Mouse (Mus musculus): Measurements from ENCODE around the gene Gtf3c2. TPM values are rescaled to one million over a fixed set of nuclear protein-coding genes. Genes with fewer than 3 reads are reported as not detected.

Gene Gtf3c2
- polyA plus RNA-seq, 1 experiment: 94.6 TPM

- peak in 1 of 2 experiments; percentile 40 for DNase-seq
- 16% methylated on average over 13 of the region's 13 CpGs for WGBS
- H3K27ac ChIP-seq (ENCODE audit: insufficient read depth, low read length): peak overlapping the region; percentile 26; the same call in 1 of the 2 replicates
- H3K4me1 ChIP-seq (ENCODE audit: control insufficient read depth, insufficient read depth, low read length): no peaks in the 10 kb centered on the region
- TF ChIP-seq POLR2A (IDR thresholded peaks at IDR 0.05; ENCODE audit: borderline replicate concordance, insufficient read depth, low read length) (peak; percentile 31; the same call in 1 of the 2 replicates), CTCF (IDR thresholded peaks at IDR 0.05; ENCODE audit: borderline replicate concordance, insufficient read depth, low read depth, low read length) (no peak)
- H3K27me3 ChIP-seq (ENCODE audit: control insufficient read depth, insufficient read depth, low read length): no peaks in the 10 kb centered on the region
- peak overlapping the region; percentile 70 for H3K4me3 ChIP-seq (replicated peaks; ENCODE audit: insufficient read depth, low read depth, low read length)
These were observed 21.2 kb upstream of the Gtf3c2 start for GRCm38 (mm10) chr5:31201042-31201741.

- Histone ChIP-seq H3K27me3 (ENCODE audit: control insufficient read depth, insufficient read depth, low read length) (no peaks in the 10 kb centered on the region), H3K27ac (ENCODE audit: insufficient read depth, low read length) (no peak overlapping the region), H3K4me3 (replicated peaks; ENCODE audit: insufficient read depth, low read depth, low read length) (no peak overlapping the region), H3K4me1 (ENCODE audit: control insufficient read depth, insufficient read depth, low read length) (no peaks in the 10 kb centered on the region)
- TF ChIP-seq POLR2A (IDR thresholded peaks at IDR 0.05; ENCODE audit: borderline replicate concordance, insufficient read depth, low read length) (no peak), CTCF (IDR thresholded peaks at IDR 0.05; ENCODE audit: borderline replicate concordance, insufficient read depth, low read depth, low read length) (no peak)
- DNase-seq: peak; percentile 36 to 42
- WGBS: 85% methylated on average over 27 of the region's 27 CpGs
These were observed 20.4 kb upstream of the Gtf3c2 start for GRCm38 (mm10) chr5:31200327-31200768.

- Histone ChIP-seq H3K27me3 (ENCODE audit: control insufficient read depth, insufficient read depth, low read length) (no peaks in the 10 kb centered on the region), H3K27ac (ENCODE audit: insufficient read depth, low read length) (no peak overlapping the region), H3K4me1 (ENCODE audit: control insufficient read depth, insufficient read depth, low read length) (no peaks in the 10 kb centered on the region), H3K4me3 (replicated peaks; ENCODE audit: insufficient read depth, low read depth, low read length) (no peak overlapping the region)
- TF ChIP-seq POLR2A (IDR thresholded peaks at IDR 0.05; ENCODE audit: borderline replicate concordance, insufficient read depth, low read length) (no peak), CTCF (IDR thresholded peaks at IDR 0.05; ENCODE audit: borderline replicate concordance, insufficient read depth, low read depth, low read length) (0 out of 2 replicates have a peak, but pooled peaks have one; percentile 5)
- 49% methylated on average over 9 of the region's 9 CpGs for WGBS
- DNase-seq: no peak
These were observed 19.9 kb upstream of the Gtf3c2 start for GRCm38 (mm10) chr5:31199893-31200292.

- H3K4me3 ChIP-seq (replicated peaks; ENCODE audit: insufficient read depth, low read depth, low read length): no peak overlapping the region
- WGBS: 88% methylated on average over 19 of the region's 19 CpGs
- no peak overlapping the region for H3K27ac ChIP-seq (ENCODE audit: insufficient read depth, low read length)
- no peaks in the 10 kb centered on the region for H3K4me1 ChIP-seq (ENCODE audit: control insufficient read depth, insufficient read depth, low read length)
- H3K27me3 ChIP-seq (ENCODE audit: control insufficient read depth, insufficient read depth, low read length): no peaks in the 10 kb centered on the region
- TF ChIP-seq CTCF (IDR thresholded peaks at IDR 0.05; ENCODE audit: borderline replicate concordance, insufficient read depth, low read depth, low read length) (no peak), POLR2A (IDR thresholded peaks at IDR 0.05; ENCODE audit: borderline replicate concordance, insufficient read depth, low read length) (no peak)
- DNase-seq: no peak
These were observed 19.5 kb upstream of the Gtf3c2 start for GRCm38 (mm10) chr5:31199321-31199892.

- no peaks in the 10 kb centered on the region for H3K4me1 ChIP-seq (ENCODE audit: control insufficient read depth, insufficient read depth, low read length)
- 68% methylated on average over 5 of the region's 5 CpGs for WGBS
- no peak overlapping the region for H3K27ac ChIP-seq (ENCODE audit: insufficient read depth, low read length)
- H3K4me3 ChIP-seq (replicated peaks; ENCODE audit: insufficient read depth, low read depth, low read length): no peak overlapping the region
- no peak for DNase-seq
- TF ChIP-seq POLR2A (IDR thresholded peaks at IDR 0.05; ENCODE audit: borderline replicate concordance, insufficient read depth, low read length): no peak
- TF ChIP-seq CTCF (IDR thresholded peaks at IDR 0.05; ENCODE audit: borderline replicate concordance, insufficient read depth, low read depth, low read length): no peak
- no peaks in the 10 kb centered on the region for H3K27me3 ChIP-seq (ENCODE audit: control insufficient read depth, insufficient read depth, low read length)
These were observed 18.8 kb upstream of the Gtf3c2 start for GRCm38 (mm10) chr5:31198616-31199320.

- no peaks in the 10 kb centered on the region for H3K4me1 ChIP-seq (ENCODE audit: control insufficient read depth, insufficient read depth, low read length)
- 57% methylated on average over 9 of the region's 9 CpGs for WGBS
These were observed 18.2 kb upstream of the Gtf3c2 start for GRCm38 (mm10) chr5:31198170-31198569.

GRCm38 (mm10) chr5:31197072-31197471, 17.1 kb upstream of the Gtf3c2 start:
- Histone ChIP-seq H3K27me3 (ENCODE audit: control insufficient read depth, insufficient read depth, low read length) (no peaks in the 10 kb centered on the region), H3K4me3 (replicated peaks; ENCODE audit: insufficient read depth, low read depth, low read length) (no peak overlapping the region), H3K4me1 (ENCODE audit: control insufficient read depth, insufficient read depth, low read length) (no peaks in the 10 kb centered on the region), H3K27ac (ENCODE audit: insufficient read depth, low read length) (no peak overlapping the region)
- WGBS: 90% methylated on average over 12 of the region's 12 CpGs
- TF ChIP-seq CTCF (IDR thresholded peaks at IDR 0.05; ENCODE audit: borderline replicate concordance, insufficient read depth, low read depth, low read length) (no peak), POLR2A (IDR thresholded peaks at IDR 0.05; ENCODE audit: borderline replicate concordance, insufficient read depth, low read length) (no peak)
- DNase-seq: no peak

More at GRCm38 (mm10) chr5:31198170-31198569, 18.2 kb upstream of the Gtf3c2 start:
- TF ChIP-seq CTCF (IDR thresholded peaks at IDR 0.05; ENCODE audit: borderline replicate concordance, insufficient read depth, low read depth, low read length) (no peak), POLR2A (IDR thresholded peaks at IDR 0.05; ENCODE audit: borderline replicate concordance, insufficient read depth, low read length) (no peak)
- no peaks in the 10 kb centered on the region for H3K27me3 ChIP-seq (ENCODE audit: control insufficient read depth, insufficient read depth, low read length)
- no peak for DNase-seq
- no peak overlapping the region for H3K27ac ChIP-seq (ENCODE audit: insufficient read depth, low read length)
- no peak overlapping the region for H3K4me3 ChIP-seq (replicated peaks; ENCODE audit: insufficient read depth, low read depth, low read length)
